Mouse (Mus musculus): Measurements from ENCODE around the gene Gm12248. TPM values are rescaled to one million over a fixed set of nuclear protein-coding genes. Genes with fewer than 3 reads are reported as not detected.
A peak's percentile ranks its signal among the peaks of the same experiment; 100 is the strongest.

Gene Gm12248
- polyA plus RNA-seq, 1 experiment from 2014 or later, result 0.38 TPM

DNA sequence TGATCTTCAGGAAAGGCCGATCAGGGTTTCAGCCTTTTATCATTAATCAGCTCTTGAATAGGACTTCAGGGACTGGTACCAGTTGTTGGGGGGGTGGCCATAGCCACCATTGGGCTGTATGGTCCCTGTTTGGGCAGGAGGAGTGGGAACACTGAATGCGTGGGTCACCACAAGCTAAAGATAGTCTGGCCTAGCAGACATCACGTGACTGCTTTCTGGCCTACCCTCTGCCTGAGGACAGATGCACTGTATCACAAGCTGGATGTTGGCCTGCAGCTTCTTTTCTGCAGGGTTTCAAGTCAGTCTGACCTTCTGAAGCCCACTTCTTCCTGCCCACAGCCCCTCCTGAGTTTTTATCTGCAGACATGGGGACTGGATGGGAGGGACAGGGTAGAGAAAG, 59.3 kb downstream of the Gm12248 start:
- DNase-seq (ENCODE audit: low spot score), result no peak

DNA sequence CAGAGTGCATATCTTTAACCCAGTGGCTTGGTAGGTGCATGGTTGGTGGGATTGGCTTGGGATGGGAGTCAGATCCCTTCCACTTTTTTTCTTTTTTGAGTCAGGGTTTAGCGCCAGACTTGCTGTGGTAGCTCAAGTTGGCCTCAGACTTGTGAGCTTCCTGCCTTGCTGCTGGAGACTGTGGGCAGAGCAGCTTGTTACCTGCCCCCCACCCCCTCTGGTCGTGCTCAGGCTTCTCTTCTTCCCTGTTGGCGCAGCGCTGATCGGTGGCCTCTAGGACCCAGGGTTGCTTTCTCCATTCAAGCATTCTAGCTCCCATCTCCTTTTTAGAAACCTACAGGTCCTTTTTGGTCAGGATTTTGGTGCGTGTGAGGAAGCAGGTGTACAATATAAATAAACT, 61.8 kb downstream of the Gm12248 start:
- DNase-seq (ENCODE audit: low spot score), result peak; percentile 49

DNA sequence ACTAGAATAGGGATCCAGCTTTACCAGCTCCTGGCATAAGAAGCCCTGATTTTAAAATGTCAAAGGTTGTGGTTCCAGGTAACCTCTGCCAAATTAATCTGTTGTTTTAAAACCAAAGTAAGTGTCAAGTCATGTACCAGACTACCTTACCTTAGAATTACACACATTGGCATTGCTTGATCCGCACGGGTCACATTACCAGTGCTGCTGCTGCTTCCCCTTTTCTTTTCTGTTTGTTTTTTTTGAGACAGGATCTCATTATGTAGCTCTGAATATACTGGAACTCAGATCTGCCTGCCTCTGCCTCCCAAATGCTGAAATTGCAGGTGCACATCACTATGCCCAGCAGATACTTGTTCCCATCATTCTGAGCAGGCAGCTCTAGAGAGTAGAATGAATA, 63.1 kb downstream of the Gm12248 start:
- DNase-seq (ENCODE audit: low spot score), result no peak

DNA sequence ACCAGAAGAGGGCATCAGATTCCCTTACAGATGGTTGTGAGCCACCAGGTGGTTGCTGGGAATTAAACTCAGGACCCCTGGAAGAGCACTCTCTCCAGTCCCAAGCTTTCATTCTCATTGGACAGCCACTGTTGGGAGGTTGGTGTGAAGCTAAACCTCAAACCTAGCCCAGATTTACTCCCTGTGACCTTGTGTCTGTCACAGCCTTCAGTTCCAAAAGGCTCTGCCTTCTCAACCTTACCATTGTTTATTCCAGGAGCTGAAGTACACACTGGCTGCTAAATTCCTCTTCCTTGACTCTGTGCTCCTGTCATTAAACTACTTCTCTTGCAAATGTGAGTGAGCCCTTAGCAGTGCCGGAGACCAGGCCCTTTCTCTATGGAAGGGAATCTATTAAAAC, 64.0 kb downstream of the Gm12248 start:
- DNase-seq (ENCODE audit: low spot score), result no peak

DNA sequence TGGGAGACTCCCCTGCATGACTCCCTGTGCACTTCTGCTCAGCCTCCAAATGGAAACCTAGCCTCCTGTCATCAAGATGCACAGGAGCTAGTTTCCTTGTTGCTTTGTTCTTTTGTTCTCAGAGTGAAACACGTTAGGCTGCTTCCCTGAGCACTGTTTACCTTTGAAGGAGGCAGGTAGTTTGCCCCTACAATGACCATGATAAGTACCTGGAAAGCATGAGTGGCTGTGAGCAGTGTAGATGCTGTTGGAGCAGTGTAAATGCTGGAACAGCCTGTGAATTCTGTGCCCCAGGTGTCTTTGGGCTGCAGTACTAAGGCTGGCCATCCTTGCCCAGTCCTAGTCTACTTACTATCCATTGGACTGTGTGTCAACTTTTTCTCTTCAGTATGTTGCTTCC, 66.1 kb downstream of the Gm12248 start:
- DNase-seq (ENCODE audit: low spot score), result no peak

DNA sequence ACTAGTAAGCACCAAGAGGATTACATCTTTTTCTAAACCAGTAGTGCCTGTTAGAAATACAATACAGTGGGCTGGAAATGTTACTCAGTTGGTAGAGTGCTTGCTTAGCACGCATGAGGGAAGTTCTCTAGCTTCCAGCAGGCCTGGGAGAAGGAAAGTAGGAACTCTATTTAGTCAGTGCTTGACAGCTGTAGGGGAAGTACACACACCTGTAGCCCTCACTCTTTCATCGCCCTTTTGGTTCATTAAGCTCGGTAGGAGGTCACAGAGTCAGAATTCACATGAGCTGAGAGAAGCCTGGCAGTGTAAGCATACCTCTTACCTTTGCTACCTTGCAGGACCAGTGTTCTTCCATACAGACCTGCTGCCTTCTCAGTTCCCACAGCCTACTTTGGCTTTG, 66.6 kb downstream of the Gm12248 start:
- no peak for DNase-seq (ENCODE audit: low spot score)

DNA sequence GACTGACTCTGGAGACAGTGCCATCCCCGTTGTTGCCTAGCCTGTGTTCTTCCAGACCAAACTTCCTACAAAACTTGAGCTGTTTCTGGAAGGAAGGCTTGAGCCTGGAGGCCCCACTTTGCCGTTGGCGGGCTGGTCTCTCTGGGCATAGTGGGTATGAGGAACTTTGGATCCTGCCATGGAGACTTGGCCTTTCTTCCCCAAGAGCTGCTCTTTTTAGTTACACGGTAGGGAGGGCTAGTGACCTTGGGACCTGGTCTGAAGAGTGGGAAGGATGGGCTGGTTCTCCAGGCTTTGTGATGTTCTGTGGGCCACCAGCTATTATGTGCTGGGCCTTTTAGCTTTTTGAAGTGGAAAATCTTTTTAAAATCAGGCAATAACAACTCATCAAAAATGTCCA, 67.1 kb downstream of the Gm12248 start:
- DNase-seq (ENCODE audit: low spot score), result no peak

DNA sequence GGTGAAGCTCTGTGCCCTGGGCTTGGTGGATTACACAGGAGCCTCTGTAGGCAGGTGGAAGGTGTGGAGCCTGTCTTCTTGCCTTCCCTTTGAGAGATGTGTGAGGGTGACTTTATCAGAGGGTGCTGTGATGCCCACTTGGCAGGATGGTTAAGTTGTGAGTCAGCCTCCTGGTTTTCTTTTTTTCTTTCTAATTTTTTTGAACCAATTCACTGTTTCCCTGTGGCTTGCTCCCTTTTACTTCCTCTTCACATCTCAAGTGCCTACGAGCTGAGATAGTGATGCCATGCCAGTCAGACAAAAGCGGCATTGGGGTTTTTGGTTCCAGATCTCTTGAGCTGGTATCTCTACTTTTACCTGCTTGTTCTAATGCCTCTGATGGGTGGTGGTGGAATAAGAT, 68.3 kb downstream of the Gm12248 start:
- no peak for DNase-seq (ENCODE audit: low spot score)

DNA sequence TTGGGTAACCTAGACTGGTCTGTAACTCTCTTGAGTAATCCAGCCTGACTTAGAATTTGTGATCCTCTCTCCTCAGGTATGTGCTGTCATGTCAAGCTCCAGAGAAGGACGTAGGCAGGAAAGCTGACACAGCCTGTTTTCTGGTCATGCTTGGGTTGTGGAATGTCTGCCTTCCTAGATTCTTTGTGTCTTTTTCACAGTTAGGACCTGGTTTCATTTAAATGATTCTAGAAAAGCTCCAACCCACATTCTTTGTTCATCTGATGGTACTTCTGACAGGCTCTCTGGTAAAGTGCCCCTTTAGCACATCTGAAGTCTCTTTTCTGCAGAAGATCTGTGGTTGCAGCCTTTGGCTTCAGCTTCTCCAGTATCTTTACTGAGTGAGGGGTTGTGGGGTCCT, 68.7 kb downstream of the Gm12248 start:
- no peak for DNase-seq (ENCODE audit: low spot score)

DNA sequence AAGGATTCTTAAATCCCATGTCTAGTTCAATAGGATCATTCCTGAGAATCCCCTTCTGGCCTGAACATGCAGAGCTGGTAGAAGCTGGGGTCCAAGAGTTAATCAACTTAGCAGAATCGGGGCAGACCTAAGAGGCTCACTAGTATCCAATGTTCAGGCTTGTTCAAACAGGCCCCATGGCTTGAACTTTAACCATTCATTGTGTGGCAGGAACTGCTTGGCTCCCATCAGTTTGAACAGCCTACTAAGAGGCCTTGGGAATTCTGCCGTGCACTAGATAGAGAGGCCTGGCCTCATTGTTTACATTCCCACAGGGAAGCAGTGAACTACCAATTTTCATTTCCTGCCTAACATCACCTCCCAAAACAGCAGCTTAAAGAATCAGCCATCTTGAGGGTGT, 71.3 kb downstream of the Gm12248 start:
- DNase-seq (ENCODE audit: low spot score), result no peak

DNA sequence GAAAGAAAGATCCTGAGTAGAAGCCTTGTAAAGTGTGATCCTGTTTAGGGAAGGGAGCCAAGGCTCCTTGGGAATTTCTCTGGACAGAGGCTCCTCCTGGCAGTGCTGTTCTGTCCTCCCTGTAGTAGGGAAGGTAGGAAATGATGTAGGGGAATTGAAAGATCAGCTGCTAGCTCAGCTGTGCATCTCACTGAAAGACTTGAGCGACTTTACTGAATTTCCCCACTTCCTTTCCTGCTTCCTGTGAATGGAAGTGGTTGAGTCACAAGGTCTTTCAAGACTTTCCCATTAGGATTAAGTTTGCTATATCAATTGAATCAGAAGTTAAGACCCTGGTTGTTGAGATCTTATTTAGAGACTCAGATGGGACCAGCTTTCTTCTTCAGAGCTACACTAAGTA, 71.8 kb downstream of the Gm12248 start:
- DNase-seq (ENCODE audit: low spot score), result no peak

DNA sequence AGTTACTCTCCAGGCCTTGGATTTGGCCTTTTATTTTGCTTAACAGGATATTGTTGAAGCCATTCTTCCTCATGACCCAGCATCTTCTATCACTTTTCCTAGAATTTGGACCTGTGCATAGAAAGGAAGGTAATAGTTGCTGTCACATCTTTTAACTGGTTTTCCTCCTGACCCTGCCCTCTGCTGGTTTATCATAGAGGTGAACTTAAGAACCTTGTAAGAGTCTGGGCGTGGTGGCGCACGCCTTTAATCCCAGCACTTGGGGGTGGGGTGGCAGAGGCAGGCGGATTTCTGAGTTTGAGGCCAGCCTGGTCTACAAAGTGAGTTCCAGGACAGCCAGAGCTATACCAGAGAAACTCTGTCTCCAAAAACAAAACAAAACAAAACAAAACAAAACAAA, 74.2 kb downstream of the Gm12248 start:
- DNase-seq (ENCODE audit: low spot score), result peak; percentile 25

DNA sequence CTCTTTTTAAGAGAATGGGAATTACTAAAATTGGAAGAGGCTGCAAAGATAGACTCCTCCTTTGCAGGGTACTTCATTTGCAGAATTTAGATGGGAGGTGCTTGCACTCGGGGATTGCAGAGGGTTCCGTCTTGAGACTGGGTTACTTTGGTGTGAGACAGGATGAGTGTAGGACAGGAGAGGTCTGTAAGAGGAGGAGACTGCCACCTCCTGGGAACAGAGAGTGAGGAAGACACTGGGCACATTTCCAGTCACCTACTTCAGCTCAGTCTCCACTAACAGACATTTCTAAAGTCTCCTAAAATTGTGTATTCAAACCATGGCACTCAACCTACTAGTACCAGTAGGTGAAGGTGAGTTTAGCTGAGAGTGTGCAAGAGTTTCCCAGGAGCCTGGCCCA, 74.6 kb downstream of the Gm12248 start:
- no peak for DNase-seq (ENCODE audit: low spot score)

DNA sequence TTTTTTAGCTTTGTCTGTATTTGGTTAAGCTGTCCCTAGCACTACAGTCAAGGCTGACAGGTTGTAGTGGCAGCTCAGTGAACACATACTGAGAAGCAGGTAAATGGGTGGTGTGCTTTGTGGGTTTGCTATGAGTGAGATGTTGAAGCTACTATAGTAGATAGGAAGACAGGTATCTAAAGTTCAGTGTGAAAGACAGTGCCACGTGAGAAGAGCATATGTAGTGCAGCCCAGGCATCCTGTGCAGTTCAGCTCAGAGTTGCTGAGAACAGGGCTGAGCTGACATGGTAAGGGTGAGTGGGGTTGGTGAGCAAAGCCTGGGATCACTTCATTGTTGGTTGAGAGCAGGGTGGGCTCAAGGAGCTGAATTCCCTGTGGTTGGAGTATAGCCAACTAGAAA, 75.5 kb downstream of the Gm12248 start:
- DNase-seq (ENCODE audit: low spot score), result no peak

DNA sequence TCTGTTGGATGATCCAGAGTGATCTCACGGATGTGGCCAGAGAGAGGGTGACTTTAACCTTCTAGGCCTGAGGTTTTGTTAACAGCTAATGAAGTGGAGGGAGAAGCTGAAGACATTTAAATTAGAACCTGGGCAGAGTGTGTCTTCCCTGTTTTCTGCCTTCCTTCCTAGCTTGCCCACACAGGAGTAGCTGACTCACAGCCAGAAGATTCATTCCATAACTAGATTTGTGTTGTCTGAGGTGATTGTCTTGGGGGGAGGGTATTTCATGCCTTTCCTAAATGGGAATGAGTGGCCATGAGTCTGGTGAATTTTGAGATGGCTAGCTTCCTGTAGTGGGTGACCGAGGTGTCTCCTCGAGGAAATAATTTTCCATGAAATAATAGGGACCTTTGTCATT, 76.6 kb downstream of the Gm12248 start:
- no peak for DNase-seq (ENCODE audit: low spot score)

DNA sequence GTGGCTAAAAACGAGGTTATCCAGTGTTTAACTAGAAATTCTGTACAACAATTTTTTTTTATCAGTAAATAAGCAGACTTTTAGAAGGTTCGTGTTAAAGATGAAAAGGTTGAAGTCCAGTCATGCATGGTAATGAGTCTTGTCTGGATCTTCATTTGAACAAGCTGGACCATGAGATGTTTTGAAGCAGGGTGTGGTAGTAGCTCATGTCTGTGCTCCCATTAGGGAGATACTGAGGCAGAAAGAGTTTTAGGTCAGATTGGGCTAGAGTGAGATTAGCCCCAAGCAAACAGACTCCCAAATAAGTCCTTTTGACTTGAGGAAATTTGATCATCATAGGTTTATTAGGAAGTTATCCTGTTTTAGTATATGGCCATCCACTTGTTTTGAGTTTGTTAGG, 77.6 kb downstream of the Gm12248 start:
- DNase-seq (ENCODE audit: low spot score), result no peak

DNA sequence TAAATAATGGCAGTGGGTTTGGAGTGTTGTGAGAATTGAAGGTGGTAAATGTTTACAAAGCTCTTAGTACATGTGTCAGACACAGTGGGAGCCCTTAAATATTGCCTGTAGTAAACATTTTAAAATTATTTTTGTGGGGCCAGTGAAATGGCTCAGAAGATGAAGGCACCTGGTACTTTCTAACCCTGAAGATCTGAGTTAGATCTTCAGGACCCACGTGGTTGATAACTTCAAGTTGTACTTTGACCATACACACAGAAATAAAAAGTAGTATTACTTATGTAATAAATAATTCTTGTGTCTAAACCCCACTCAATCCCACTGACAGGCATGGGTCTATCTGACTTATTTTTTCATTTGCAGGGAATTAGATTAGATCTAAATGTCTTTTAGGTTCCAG, 78.3 kb downstream of the Gm12248 start:
- DNase-seq (ENCODE audit: low spot score), result no peak

Other genes with a start within 250 kb of the Gm12248 start
- 17.1 and 22.8 TPM in 2 replicates for gene Larp1, start 84.1 kb downstream of the Gm12248 start, polyA plus RNA-seq (2015; fragmentation: Nextera tagmentation; extraction: Ambion mirVana)
- 155 TPM in 2 replicates for gene Cnot8, start 11.0 kb upstream of the Gm12248 start, polyA plus RNA-seq (2015; fragmentation: Nextera tagmentation; extraction: Ambion mirVana)
- gene Gemin5, start 75.4 kb upstream of the Gm12248 start, polyA plus RNA-seq (2015; fragmentation: Nextera tagmentation; extraction: Ambion mirVana), result 23.0 and 25.7 TPM in 2 replicates
- gene Mrpl22, start 78.5 kb upstream of the Gm12248 start, polyA plus RNA-seq (2015; fragmentation: Nextera tagmentation; extraction: Ambion mirVana), result 137 and 139 TPM in 2 replicates
- 65.3 and 67.3 TPM in 2 replicates for gene Igtp, start 106.4 kb upstream of the Gm12248 start, polyA plus RNA-seq (2015; fragmentation: Nextera tagmentation; extraction: Ambion mirVana)
- gene Irgm2, start 106.5 kb upstream of the Gm12248 start, polyA plus RNA-seq (2015; fragmentation: Nextera tagmentation; extraction: Ambion mirVana), result 12.1 and 12.5 TPM in 2 replicates
- gene 4930438A08Rik, start 181.7 kb upstream of the Gm12248 start, polyA plus RNA-seq (2015; fragmentation: Nextera tagmentation; extraction: Ambion mirVana), result 0.08 and 0.09 TPM in 2 replicates
- gene Zfp692, start 213.9 kb upstream of the Gm12248 start, polyA plus RNA-seq (2015; fragmentation: Nextera tagmentation; extraction: Ambion mirVana), result 12.8 and 14.1 TPM in 2 replicates
- gene Zfp672, start 237.2 kb upstream of the Gm12248 start, polyA plus RNA-seq (2015; fragmentation: Nextera tagmentation; extraction: Ambion mirVana), result 59.2 and 72.2 TPM in 2 replicates
- gene Sh3bp5l, start 237.6 kb upstream of the Gm12248 start, polyA plus RNA-seq (2015; fragmentation: Nextera tagmentation; extraction: Ambion mirVana), result 29.2 and 30.4 TPM in 2 replicates

All from thymus, postnatal 0 days (tissue).